9 mouse cellular contexts compared by ENCODE assay signal in genomic region chr19:7020224-7020641, GRCm38 (mm10). TPM values are rescaled to one million over a fixed set of nuclear protein-coding genes. Genes with fewer than 3 reads are reported as not detected.
A peak's percentile ranks its signal among the peaks of the same experiment; 100 is the strongest.
DNase-seq lines count a peak whose midpoint lies in the region; ATAC-seq and TF ChIP-seq lines count a peak whose summit lies in the region.
"Had no signal": no experiment of that assay in that cellular context is flagged by ENCODE, and none has a peak within 500 bp of the region (broad histone marks: within the 10 kb centered on the region; RNA-seq: fewer than 3 reads in every experiment).

No protein-coding gene starts in this region.

- no peak overlapping the region for H3K4me3 ChIP-seq in hindbrain, embryonic 14.5 days (replicated peaks; ENCODE audit: low read length)
- no peak overlapping the region for H3K4me3 ChIP-seq in liver, adult 2 months (ENCODE audit: insufficient read depth, low read depth, low read length)

- H3K9me3 ChIP-seq in hindbrain, embryonic 14.5 days (ENCODE audit: control insufficient read depth, low read length), result no peaks in the 10 kb centered on the region

- no peak overlapping the region for H3K27ac ChIP-seq in hindbrain, embryonic 14.5 days
- no peak overlapping the region for H3K27ac ChIP-seq in liver, adult 2 months (replicated peaks; ENCODE audit: insufficient read depth, low read depth, low read length)

- H3K79me2 ChIP-seq in liver, adult 2 months (ENCODE audit: control insufficient read depth, insufficient read depth, low read length), result no peaks in the 10 kb centered on the region

- H3K4me1 ChIP-seq in hindbrain, embryonic 14.5 days (replicated peaks; ENCODE audit: control insufficient read depth, insufficient read depth, low read length), result no peaks in the 10 kb centered on the region
- no peaks in the 10 kb centered on the region for H3K4me1 ChIP-seq in liver, adult 2 months (ENCODE audit: control insufficient read depth, insufficient read depth, low read length)

- TF ChIP-seq POLR2A in liver, adult 2 months (IDR thresholded peaks at IDR 0.05; ENCODE audit: extremely low read depth, insufficient read depth, low read length), result no peak

- no peaks in the 10 kb centered on the region for H3K27me3 ChIP-seq in hindbrain, embryonic 14.5 days (ENCODE audit: control insufficient read depth, insufficient read depth, low read length)
- H3K27me3 ChIP-seq in liver, adult 2 months (ENCODE audit: control insufficient read depth, insufficient read depth, low read length), result no peaks in the 10 kb centered on the region
- H3K27me3 ChIP-seq: Patski had no signal

- H3K9ac ChIP-seq in hindbrain, embryonic 14.5 days, result no peak overlapping the region
- no peak overlapping the region for H3K9ac ChIP-seq in liver, adult 2 months (ENCODE audit: low read depth, low read length)

- ATAC-seq in hindbrain, embryonic 14.5 days (ENCODE audit: low FRiP score), result peak; percentile 70; the same call in 1 of the 2 replicates
- ATAC-seq: Patski had no signal

- H3K4me2 ChIP-seq in hindbrain, embryonic 14.5 days (replicated peaks), result no peak overlapping the region

- TF ChIP-seq CTCF in liver, adult 2 months (IDR thresholded peaks at IDR 0.05; ENCODE audit: low read depth, low read length), result peak; percentile 69

- peaks cover 72% of the 10 kb centered on the region for H3K36me3 ChIP-seq in hindbrain, embryonic 14.5 days (replicated peaks; ENCODE audit: control insufficient read depth, insufficient read depth)
- H3K36me3 ChIP-seq in liver, adult 2 months (ENCODE audit: control insufficient read depth, insufficient read depth, low read length), result peaks cover 37% of the 10 kb centered on the region

- WGBS in hindbrain, embryonic 14.5 days, result 48% methylated on average over 3 of the region's 3 CpGs
- 42% methylated on average over 3 of the region's 3 CpGs for WGBS in liver, adult 2 months

- peak; percentile 77 for DNase-seq in embryo, embryonic 10 days (ENCODE audit: low spot score)
- no peak for DNase-seq in embryo, embryonic 9.5 days (ENCODE audit: extremely low spot score)
- peak; percentile 70 for DNase-seq in adipocyte (ENCODE audit: low spot score)
- DNase-seq in embryo, embryonic 11.5 days (ENCODE audit: low read depth, low spot score), result peak; percentile 23
- peak; percentile 61 for DNase-seq in hindbrain, embryonic 14.5 days (ENCODE audit: low spot score)
- DNase-seq in liver, adult 2 months (ENCODE audit: extremely low read depth, low read depth, low spot score), result peak; percentile 58
- peak; percentile 88 for DNase-seq in naive thymus-derived CD4-positive, alpha-beta T cell, adult 2 months (ENCODE audit: low read depth)
- peak; percentile 83 for DNase-seq in thymus, postnatal 14 days

RNA-seq across cellular contexts. Expression of gene Fermt3, which starts 1.0 kb away (rescaled TPM):
- 3.1 and 3.8 TPM in 2 replicates for polyA plus RNA-seq in hindbrain, embryonic 14.5 days (2014; fragmentation: Nextera tagmentation; extraction: Ambion mirVana)
- total RNA-seq in liver, adult 2 months (2014; rRNA removed), result 3.1 and 3.4 TPM in 2 replicates
- 3.2 and 6.3 TPM in 2 replicates for polyA plus RNA-seq in liver, adult 2 months (2012; rRNA removed)

RNA-seq across cellular contexts. Expression of gene Stip1, which starts 19.5 kb away (rescaled TPM):
- 204 and 230 TPM in 2 replicates for polyA plus RNA-seq in hindbrain, embryonic 14.5 days (2014; fragmentation: Nextera tagmentation; extraction: Ambion mirVana)
- total RNA-seq in liver, adult 2 months (2014; rRNA removed), result 44.9 and 49.4 TPM in 2 replicates
- 32.3 and 37.2 TPM in 2 replicates for polyA plus RNA-seq in liver, adult 2 months (2012; rRNA removed)

RNA-seq across cellular contexts. Expression of gene Trpt1, which starts 24.3 kb away (rescaled TPM):
- 17.8 and 19.8 TPM in 2 replicates for polyA plus RNA-seq in hindbrain, embryonic 14.5 days (2014; fragmentation: Nextera tagmentation; extraction: Ambion mirVana)
- 2.0 and 3.0 TPM in 2 replicates for total RNA-seq in liver, adult 2 months (2014; rRNA removed)
- 7.0 and 7.9 TPM in 2 replicates for polyA plus RNA-seq in liver, adult 2 months (2012; rRNA removed)

RNA-seq across cellular contexts. Expression of gene Nudt22, which starts 24.3 kb away (rescaled TPM):
- polyA plus RNA-seq in hindbrain, embryonic 14.5 days (2014; fragmentation: Nextera tagmentation; extraction: Ambion mirVana), result 18.0 and 19.0 TPM in 2 replicates
- total RNA-seq in liver, adult 2 months (2014; rRNA removed), result 14.4 and 16.4 TPM in 2 replicates
- polyA plus RNA-seq in liver, adult 2 months (2012; rRNA removed), result 29.3 and 30.9 TPM in 2 replicates

RNA-seq across cellular contexts. Expression of gene Dnajc4, which starts 27.9 kb away (rescaled TPM):
- polyA plus RNA-seq in hindbrain, embryonic 14.5 days (2014; fragmentation: Nextera tagmentation; extraction: Ambion mirVana), result 22.8 and 23.7 TPM in 2 replicates
- total RNA-seq in liver, adult 2 months (2014; rRNA removed), result 11.2 and 13.3 TPM in 2 replicates
- polyA plus RNA-seq in liver, adult 2 months (2012; rRNA removed), result 22.3 and 23.7 TPM in 2 replicates
